Mouse (Mus musculus) heart, postnatal 10 days (tissue): ENCODE data around the gene Iqcf3. TPM values are rescaled to one million over a fixed set of nuclear protein-coding genes. Genes with fewer than 3 reads are reported as not detected.
"Not testable (repeated sequence)": the region's sequence is repeated elsewhere in the genome, so short reads cannot be mapped to it uniquely, and the experiment has no call there.

Source experiments
- DNase-seq, 2 experiments: peaks; one replicate each; pipeline ENCODE4 v3.0.0; 2021
- intact Hi-C: fragments of 180-260 bp; cut with DNase I; formaldehyde crosslinking; loops from one replicate; pipeline ENCODE4 v1.15.1; 2025
- total RNA-seq, 2 experiments: library from RNA; stranded (reverse); gene quantifications; 2 replicates each; pipeline ENCODE4 v1.2.3; 2021

Iqcf3 gene
- total RNA-seq: not detected

DNA sequence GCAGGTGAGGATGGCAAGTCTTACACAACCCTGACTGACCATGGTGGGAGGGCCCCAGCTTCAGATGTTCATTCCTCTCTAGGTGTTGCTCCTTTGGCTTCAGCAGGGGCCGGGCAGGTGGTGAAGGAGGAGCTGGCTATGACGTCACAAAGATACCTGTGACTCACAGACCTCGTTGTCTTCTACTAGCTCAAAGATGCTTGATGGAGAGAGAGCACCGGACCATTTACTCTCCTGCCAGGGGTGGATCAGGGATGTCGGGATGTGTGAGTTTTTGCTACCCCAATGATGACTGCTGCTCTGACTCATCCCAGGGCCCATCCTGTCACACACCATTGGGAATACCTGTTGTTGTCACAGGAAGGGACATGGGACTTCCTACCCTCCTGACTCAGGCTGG lies at the start of gene Iqcf3:
Gene Iqcf3, minus strand, starts transcription at position 101 of the 400 bp plus-strand sequence.
- no peak for DNase-seq
- intact Hi-C loops: no loop called here

DNA sequence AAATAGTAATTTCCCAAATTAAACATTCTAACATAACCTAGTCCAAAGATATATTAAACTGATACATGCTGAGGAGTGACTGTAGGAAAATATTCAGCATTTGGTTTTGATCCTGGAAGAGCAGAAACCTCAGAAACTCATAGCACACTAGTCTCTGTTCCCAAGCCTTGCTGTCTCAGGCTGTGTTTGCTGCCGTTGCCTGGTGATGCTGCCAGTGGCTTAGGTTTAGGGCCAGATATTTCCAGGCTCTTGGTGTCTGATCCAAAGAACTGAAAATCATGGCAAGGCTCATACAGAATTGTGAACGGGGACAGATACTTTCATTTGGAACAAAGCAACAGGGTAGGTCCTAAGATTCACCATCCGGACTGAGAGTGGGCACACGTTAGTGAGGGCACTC lies 49.3 kb upstream of the Iqcf3 start:
- no peak for DNase-seq
- intact Hi-C loops: no loop called here

DNA sequence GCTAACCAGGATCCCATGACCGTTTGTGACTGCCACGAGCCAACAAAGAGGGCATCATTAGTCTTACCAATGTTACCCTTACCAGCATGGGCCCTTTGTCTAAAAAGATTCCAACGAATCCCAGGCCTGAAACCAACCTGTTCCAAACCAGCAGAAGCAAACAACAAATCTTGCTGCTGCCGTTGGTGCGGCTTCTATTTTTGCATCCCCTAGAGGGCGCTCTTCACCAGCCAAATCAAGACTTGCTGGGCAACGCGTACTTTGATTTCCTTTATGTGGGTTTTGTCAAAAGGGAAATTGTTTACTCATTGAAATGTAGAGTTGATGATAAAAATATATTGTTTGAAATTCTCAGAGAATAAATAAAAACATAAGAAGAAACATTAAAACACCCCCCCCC lies 39.1 kb upstream of the Iqcf3 start:
- peak; percentile 44 to 66 for DNase-seq
- intact Hi-C loops: loop anchor here (1.0 to 2.0 kb wide), 3 partner anchors 43 to 218 kb away; no protein-coding TSS in a partner anchor

DNA sequence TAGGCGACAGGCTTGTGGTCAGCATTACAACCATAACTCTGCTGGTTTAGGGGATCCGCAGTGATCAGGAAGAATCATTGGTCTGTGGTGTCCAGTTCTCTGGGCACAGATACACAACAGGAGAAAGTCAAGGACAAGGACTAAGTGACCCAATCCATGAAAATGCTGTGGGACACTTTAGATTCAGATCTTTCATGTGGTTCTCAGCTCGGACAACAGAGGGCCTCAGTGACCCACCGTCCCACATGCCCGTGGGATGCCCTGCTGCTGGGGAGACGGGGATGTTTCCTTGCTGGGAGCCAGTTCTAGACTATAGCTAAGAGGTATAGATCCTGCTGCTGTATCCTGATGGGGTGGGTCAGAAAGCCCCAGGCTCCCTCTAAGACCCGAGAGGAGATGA lies 37.0 kb upstream of the Iqcf3 start:
- intact Hi-C loops: no loop called here
- no peak for DNase-seq

DNA sequence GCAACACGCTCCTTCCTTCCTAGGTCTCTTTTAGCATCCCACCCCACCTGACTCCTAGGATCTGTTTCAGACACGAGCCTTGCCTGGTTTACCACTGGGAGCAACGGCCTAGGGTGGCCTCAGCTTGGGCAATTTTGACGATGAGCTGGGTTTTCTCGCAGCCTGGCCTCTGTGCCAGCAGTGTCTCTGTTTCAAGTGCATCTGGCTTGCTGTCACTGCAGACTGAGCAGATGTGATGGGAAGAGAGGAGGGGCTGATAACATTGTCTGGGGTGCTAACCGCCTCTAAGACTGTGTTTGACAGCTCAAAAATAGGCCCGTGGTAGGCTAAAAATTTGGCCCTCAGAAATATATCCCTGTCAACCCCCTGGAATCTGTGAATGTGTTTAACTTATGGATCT lies 34.4 kb upstream of the Iqcf3 start:
- intact Hi-C loops: no loop called here
- no peak for DNase-seq

DNA sequence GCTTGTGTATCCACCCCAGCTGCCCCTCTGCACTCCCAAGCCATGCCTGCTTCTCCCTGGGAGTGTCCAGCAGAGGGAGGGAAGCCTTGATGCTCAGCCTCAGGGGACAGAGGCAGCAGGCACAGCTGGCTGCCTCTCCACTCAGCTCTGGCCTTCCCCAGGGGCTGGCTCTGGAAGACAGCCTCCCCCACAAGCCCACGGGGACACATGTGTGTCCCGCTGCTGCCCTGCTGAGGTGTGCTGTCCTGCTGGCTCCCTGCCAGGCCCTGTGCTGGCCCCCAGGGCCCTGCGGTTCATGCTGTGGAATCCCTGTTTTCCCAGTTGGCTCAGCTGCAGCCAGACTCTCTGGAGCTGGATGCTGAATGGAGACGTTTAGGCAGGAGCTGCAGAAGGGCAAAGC lies 34.0 kb upstream of the Iqcf3 start:
- intact Hi-C loops: not testable (repeated sequence)

DNA sequence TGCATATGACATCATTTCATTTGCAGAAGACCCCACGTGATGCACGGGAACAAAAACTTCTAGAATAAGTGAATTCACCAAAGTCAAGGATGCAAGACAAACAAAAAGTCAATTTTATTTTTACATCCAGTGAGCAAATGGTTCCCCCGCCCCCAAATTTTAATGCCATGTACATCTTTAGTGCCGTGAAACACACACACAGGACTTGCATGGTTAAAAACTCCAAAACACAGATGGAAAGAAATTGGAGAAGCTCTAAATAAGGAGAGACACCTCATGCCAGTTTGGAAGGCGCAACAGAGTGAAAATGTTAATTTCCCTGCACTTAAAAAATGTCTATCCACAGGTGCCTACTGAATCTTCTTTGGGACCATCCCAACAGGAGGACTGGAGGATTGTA lies 30.7 kb upstream of the Iqcf3 start:
- DNase-seq: no peak
- intact Hi-C loops: no loop called here

More for the DNA sequence above, 34.0 kb upstream of the Iqcf3 start:
- DNase-seq: not testable (repeated sequence)

DNA sequence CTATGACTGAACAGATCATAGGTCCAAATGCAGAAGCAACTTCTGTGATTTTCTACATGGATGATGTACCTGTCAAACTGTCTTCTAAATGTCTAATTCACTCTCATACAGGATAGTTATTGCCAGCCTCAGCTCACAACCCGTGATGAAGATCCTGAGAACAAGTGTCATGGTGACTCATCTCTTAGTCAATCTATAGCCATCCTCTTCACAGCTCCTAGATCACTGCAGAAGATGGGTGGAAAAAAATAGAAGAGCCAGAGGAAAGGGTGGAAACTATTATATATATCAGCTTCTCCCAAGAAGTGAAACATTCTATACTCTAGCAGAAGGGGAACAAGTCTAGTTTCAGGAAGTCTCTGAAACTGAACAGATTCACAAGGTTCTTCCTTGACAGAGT lies 21.1 kb upstream of the Iqcf3 start:
- DNase-seq: no peak
- intact Hi-C loops: no loop called here

DNA sequence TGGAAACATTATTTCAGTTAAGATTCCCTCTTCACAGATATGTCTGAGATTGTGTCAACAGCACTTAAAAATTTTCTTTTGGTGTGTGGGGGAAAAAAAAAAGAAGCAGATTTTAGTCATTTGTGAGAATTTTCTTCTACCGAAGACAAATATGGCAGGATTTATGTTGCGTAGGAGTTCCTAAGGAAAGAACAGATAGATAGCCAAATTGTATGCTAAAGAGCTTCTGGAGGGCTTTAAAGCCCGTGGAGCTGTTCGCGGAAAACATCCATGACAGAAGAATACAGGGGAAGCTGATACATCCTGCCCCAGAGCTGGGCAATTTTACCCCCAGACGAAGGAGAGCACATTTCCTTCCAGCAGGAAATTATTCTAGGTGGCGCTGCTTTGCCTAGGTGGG lies 18.6 kb upstream of the Iqcf3 start:
- no peak for DNase-seq
- intact Hi-C loops: no loop called here

DNA sequence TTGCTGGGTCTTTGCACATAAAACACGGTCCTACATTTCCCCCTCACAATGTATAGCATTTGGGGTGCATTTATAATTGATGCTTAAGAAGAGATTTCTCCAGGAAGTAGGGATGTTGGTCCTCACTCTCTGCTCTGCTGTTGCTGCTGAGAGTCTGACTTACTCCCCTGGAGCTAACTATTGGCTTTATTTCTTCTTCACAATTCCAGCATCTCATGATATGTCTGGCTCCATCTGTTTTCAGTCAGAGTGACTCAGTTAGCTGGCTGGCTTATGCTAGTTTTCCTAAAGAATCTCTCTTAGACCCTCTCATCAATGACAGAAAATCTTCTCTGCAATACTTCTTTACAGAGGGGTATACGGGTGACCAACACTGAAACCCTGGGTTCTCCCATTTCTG lies 14.7 kb upstream of the Iqcf3 start:
- DNase-seq: peak in 1 of 2 experiments; percentile 3
- intact Hi-C loops: no loop called here

DNA sequence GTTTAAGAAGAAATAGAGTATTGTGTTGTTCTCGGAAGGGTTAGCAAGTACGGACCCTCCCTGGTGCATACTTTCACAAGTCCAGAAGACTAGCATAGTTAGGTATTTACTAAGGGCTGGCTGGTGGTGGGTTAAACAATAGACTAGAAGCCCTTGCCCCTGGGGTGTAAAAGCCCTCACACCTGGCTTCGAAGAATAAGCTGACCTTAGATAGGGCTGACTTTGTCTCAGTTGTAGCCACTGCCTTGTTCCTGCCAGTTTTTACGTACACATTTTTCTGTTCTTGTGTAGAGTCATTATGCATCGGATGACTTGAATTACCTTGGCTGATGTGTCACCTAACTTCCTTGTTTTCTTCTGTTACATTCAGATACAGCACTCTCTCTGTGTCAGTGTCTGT lies 11.9 kb upstream of the Iqcf3 start:
- no peak for DNase-seq
- intact Hi-C loops: no loop called here

DNA sequence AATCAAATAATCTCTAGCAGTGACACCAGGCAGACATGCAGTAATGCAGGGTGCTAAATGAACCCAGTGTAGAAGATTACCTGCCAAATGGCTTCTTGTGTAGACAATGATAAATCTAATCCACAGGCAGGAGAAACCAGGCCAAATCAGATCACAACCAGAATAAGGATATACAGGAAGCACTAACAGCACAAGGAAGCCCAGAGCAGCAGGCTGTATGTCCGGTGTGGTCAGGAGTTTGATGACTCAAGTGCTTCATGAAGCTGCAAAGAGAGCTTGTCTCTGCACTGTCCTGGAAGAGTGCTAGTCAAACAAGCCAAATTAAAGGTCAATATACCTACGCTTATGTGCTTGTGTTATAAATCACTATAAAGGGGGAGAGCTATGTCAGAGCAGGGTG lies 10.8 kb upstream of the Iqcf3 start:
- intact Hi-C loops: no loop called here
- DNase-seq: no peak

DNA sequence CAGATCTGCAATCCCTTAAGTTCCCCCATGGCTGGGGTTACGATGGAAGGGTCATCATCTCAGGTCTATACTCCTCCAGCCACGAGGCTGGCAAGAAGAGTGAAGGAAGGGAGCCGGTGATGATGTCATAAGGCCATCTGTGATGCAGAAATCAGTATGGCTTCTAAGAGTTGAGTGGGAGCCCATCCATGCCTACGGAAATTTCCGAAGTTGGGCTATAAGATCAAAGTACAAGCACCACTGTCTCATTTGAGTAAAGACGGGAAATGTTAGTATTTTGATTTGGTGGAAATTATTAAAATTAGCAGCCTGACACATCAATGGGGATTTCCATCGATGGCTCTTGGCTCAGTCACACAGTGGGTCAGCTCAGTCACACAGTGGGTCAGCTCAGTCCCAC lies 9.5 kb upstream of the Iqcf3 start, which contains the start of gene Iqcf4:
Gene Iqcf4, minus strand, starts transcription at position 101 of the 400 bp plus-strand sequence.
- intact Hi-C loops: no loop called here
- DNase-seq: no peak

DNA sequence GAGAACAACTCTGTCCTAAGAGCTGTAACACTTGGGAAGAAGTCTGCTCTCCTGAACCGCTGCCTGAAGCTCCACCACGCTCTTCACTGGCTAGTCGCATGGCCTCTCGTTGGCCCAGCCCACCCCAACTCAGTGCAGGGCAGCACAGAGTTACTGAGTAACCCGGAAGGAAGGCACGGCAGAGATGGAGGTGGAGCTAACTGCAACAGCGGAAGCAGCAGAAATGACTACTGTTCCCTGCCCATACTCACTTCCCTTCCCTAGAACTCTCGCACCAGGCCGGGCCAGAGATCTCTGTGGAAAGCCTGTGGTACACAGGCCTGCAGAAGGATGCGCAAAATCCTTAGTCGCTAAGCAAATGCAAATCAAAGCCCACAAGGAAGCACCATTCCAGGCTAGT lies 5.0 kb upstream of the Iqcf3 start:
- intact Hi-C loops: no loop called here
- peak; percentile 3 to 5 for DNase-seq

DNA sequence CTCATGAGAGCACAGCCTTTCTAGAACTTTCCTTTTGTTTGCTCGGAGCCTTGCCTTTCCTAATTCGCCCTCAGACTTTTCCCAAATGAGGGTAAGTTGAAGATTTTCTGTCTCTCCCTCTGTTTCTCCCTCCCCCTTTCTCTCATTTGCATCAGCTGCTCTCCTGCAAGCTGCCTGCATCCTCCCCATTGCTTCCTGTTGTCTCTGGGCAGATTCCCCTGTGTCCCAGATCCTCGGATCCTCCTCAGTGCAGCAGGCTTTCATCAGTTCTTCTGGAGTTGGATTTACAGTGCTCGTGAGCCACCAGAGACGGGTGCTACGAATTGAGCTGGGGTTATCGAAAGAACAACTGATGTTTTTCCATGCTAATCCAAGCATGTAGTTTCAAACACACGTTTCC lies 2.6 kb upstream of the Iqcf3 start:
- intact Hi-C loops: no loop called here
- DNase-seq: no peak

DNA sequence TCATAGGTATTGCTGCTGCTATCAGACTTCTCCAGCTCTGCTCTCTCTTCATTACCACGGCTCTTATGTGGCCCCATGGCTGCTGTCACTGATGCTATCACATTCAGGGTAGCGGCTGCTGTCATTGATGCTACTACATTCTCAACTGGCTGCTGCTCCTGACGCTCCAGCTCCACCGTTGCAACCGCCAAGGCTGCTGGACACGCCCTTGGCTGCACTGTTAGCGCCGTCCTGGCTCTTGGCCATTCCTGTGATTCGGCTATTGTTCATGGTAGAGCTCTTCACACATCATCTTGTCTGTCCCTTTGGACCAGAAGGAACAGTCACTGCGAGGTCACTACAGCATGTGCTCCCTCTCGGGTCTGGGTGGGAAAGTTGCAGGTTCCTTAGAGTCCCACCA lies 860 bp upstream of the Iqcf3 start:
- intact Hi-C loops: no loop called here
- no peak for DNase-seq

DNA sequence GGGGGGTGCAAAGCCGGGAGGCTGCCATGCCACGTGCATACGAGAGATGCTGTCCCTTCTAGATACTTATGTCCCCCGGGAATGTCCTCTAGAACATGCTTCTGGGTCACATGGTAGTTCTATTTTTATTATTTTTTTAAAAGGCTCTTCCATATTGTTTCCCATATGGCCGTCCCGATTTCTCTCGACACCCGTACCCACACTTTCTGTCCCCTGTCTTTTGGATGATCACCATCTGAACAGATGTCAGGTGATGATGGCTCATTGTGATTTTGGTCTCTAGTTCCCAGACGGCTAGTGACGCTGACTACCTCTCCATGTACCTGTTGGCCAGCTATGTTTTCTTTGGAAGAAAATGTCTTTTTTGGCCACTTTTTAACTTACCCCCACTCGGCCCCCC lies 26.5 kb downstream of the Iqcf3 start:
- DNase-seq: no peak
- intact Hi-C loops: no loop called here

DNA sequence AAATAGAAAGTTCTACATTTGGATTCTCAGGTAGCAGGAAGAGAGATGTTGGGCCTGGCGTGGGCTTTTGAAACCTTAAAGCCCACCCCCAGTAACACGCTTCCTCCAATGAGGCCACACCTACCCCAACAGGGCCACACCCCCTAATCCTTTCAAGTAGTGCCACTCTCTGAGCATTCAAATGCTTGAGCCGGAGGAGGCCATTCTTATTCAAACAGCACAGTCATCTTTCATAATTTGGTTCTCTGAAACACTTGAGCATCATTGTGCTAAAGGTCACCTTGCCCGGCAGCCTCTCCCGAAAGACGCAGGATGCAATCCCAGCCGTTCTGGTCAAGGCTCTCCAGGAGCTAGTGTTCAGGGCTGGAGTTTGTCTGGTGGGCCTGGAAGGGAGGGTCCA lies 27.1 kb downstream of the Iqcf3 start:
- no peak for DNase-seq
- intact Hi-C loops: no loop called here

DNA sequence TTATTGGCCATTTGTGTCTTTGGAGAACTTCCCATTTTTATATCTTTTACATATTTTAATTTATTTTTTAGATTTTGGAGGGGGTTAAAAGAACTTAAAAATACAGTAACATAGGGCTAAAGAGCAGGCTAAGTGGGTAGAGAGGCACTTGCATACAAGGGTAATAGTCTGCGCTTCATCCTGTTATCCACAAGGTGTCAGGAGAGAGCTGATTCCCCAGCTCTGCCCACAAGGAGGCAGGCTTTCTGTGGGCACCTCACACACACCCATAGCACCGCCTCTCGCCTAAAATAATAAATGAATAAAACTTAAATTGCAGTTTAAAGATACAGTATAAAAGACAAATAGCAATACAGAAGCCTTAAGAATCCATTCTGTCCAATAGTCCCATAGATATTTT lies 29.6 kb downstream of the Iqcf3 start:
- DNase-seq: peak; percentile 8 to 37
- intact Hi-C loops: no loop called here

DNA sequence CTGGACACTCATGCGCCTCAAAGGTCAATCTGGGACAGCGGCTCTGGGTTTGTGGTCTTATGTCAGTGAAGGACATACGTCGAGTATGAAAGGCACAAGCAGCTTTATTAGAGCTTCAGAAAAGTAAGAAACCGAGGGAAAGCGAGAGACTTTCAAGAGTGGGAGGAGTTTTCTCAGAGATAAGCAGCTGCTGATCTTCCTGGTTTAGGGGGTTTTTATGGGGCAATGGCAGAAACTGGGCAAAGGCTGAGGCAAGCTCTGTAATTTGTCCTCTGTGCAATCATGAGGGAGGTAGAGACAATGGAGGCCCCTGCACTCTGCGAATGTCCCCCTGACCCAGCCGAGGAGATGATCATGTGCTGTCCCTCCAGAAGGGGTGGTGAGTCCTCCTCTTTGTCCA lies 41.5 kb downstream of the Iqcf3 start:
- intact Hi-C loops: no loop called here
- no peak for DNase-seq

DNA sequence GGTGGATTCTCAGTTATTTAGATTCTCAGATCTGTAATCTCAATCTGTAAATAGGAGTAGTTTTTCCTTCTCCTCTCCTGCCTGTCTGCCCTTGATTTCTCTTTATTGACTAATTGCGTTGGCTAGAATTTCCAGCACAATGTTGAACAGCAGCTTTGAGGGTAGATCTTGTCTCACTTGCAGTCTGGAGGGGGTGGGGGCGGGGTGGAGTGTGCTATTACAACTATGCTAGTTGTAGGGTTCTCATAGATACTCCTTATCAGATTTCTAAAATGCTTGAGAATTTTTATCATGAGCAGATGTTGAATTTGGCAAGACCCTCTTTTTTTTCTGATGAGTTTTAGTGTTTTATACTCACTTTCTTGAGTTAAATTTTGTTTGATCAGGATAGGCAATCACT lies 42.0 kb downstream of the Iqcf3 start:
- intact Hi-C loops: no loop called here

DNA sequence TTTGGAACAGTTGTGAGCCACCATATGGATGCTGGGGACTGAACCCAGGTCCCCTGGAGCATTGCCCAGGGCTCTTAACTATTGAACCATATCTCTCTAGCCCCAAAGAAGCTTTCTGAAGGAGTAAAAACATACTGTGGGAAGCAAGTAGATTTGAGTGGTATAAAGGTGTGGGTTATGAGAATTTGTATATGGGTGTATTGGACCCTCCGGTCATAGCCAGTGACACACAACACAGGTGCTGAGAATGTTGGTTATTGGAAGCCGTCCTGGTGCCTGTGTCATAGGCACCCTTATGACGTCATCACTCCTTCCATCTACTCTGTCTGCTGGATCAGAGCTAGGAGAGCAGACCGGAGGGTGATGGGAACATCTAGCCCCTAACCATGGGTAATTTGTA lies 47.2 kb downstream of the Iqcf3 start, which contains the start of gene Iqcf5:
Gene Iqcf5, plus strand, starts transcription at position 301 of the 400 bp plus-strand sequence.
- intact Hi-C loops: no loop called here
- no peak for DNase-seq

More for the DNA sequence above, 42.0 kb downstream of the Iqcf3 start:
- DNase-seq: no peak

DNA sequence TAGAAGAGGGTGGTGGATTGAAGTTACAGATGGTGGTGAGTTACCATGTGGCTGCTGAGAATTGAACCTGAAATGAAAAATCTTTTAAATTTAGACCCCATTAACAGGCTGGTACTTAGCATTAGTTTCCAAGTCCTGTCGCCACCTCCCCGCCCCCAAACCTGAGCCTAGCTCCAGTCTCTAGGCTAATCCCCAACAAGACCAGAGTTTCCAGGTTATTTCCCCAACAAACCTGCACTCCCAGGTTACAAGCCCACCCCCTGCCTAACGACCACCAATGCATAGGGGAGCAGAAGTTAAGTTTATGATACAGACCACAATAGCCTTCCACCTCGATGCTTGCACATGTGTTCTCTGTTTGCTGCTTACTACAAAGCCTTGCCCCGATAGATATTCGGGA lies 47.9 kb downstream of the Iqcf3 start:
- no peak for DNase-seq
- intact Hi-C loops: no loop called here
